Mouse (Mus musculus): Measurements from ENCODE around the gene Esam. TPM values are rescaled to one million over a fixed set of nuclear protein-coding genes. Genes with fewer than 3 reads are reported as not detected.
A peak's percentile ranks its signal among the peaks of the same experiment; 100 is the strongest.

The Esam gene
- polyA plus RNA-seq, 1 experiment from 2014 or later, result 152 TPM

GRCm38 (mm10) chr9:37496325-37496724, 31.6 kb upstream of the Esam start:
- H3K36me3 ChIP-seq (ENCODE audit: insufficient read depth), result peaks cover 10% of the 10 kb centered on the region; the same call in 1 of the 2 replicates
- peak overlapping the region; percentile 65 for H3K27ac ChIP-seq (ENCODE audit: low read depth)
- DNase-seq, result no peak

DNA sequence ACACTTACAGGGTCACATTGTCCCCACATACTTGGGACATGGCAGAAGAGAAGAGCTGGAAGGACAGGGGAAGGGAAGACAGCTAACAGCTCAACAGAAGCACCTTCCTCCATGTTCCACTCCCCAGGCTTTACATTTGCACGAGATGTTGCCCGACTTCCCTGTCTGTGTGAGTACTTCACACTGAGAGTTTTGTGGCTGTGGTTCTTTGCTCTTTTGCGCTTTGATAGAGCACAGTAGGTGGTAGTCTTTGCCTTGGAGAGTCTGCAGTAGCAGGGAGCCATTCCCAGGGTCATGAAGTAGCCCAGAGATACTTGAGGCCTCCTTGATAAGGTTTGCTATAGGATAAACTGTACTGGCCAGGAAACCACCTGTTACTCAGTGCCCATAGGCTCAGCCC, 27.7 kb upstream of the Esam start:
- ATAC-seq (ENCODE audit: insufficient read depth) (no peak), DNase-seq (no peak)
- TF ChIP-seq CTCF (IDR thresholded peaks at IDR 0.05; ENCODE audit: low read depth), result no peak
- no peak overlapping the region for H3K4me3 ChIP-seq (ENCODE audit: low read depth, low read length)
- H3K9me3 ChIP-seq (ENCODE audit: low read depth, low read length), result no peaks in the 10 kb centered on the region
- no peak overlapping the region for H3K9ac ChIP-seq
- WGBS, result 68% methylated on average over 3 of the region's 3 CpGs
- no peak overlapping the region for H3K27ac ChIP-seq (ENCODE audit: low read depth)
- H3K4me1 ChIP-seq (ENCODE audit: insufficient read depth), result peaks cover 4% of the 10 kb centered on the region; the same call in 1 of the 2 replicates
- H3K4me2 ChIP-seq, result no peak overlapping the region
- H3K27me3 ChIP-seq (ENCODE audit: insufficient read depth, low read length), result no peaks in the 10 kb centered on the region
- H3K36me3 ChIP-seq (ENCODE audit: insufficient read depth), result peaks cover 7% of the 10 kb centered on the region; the same call in 1 of the 2 replicates

More at GRCm38 (mm10) chr9:37496325-37496724, 31.6 kb upstream of the Esam start:
- no peaks in the 10 kb centered on the region for H3K9me3 ChIP-seq (ENCODE audit: low read depth, low read length)
- peaks cover 4% of the 10 kb centered on the region; the same call in 1 of the 2 replicates for H3K4me1 ChIP-seq (ENCODE audit: insufficient read depth)
- H3K4me2 ChIP-seq, result no peak overlapping the region
- no peak overlapping the region for H3K4me3 ChIP-seq (ENCODE audit: low read depth, low read length)
- H3K27me3 ChIP-seq (ENCODE audit: insufficient read depth, low read length), result no peaks in the 10 kb centered on the region
- peak; percentile 32 for ATAC-seq (ENCODE audit: insufficient read depth)
- TF ChIP-seq CTCF (IDR thresholded peaks at IDR 0.05; ENCODE audit: low read depth), result no peak
- H3K9ac ChIP-seq, result no peak overlapping the region

- Histone ChIP-seq H3K4me1 (ENCODE audit: insufficient read depth) (peaks cover 4% of the 10 kb centered on the region; the same call in 1 of the 2 replicates), H3K27me3 (ENCODE audit: insufficient read depth, low read length) (no peaks in the 10 kb centered on the region), H3K4me2 (no peak overlapping the region), H3K27ac (ENCODE audit: low read depth) (no peak overlapping the region), H3K36me3 (ENCODE audit: insufficient read depth) (0 out of 2 replicates have a peak, but pooled peaks cover 2% of the 10 kb centered on the region), H3K9ac (no peak overlapping the region), H3K9me3 (ENCODE audit: low read depth, low read length) (no peaks in the 10 kb centered on the region), H3K4me3 (ENCODE audit: low read depth, low read length) (no peak overlapping the region)
- TF ChIP-seq CTCF (IDR thresholded peaks at IDR 0.05; ENCODE audit: low read depth), result no peak
- DNase-seq, result no peak
- ATAC-seq (ENCODE audit: insufficient read depth), result no peak
- WGBS, result 89% methylated on average over 1 of the region's 1 CpGs
These were observed 26.7 kb upstream of the Esam start for GRCm38 (mm10) chr9:37501170-37501569.

DNA sequence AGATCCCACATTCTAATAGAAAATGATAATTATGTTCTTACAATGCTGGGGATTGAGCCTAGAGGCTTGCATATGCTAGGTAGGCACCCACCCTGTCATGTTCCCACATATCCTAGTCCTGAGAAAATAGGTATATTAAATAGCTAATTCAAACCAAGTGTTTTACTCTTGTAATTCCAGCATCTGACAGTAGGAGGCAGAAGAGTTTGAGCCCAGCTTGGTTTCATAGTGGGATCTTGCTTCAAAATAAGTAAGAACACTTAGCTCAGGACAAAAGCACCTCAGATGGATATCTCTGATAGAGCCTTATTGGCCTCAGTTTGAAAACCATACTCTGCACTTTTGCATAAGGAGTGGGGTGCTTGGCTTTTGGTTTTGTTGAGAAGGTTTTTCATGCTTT, 23.5 kb upstream of the Esam start:
- Histone ChIP-seq H3K4me1 (ENCODE audit: insufficient read depth) (no peaks in the 10 kb centered on the region), H3K9ac (no peak overlapping the region), H3K36me3 (ENCODE audit: insufficient read depth) (0 out of 2 replicates have a peak, but pooled peaks cover 2% of the 10 kb centered on the region), H3K27me3 (ENCODE audit: insufficient read depth, low read length) (no peaks in the 10 kb centered on the region), H3K4me2 (no peak overlapping the region), H3K9me3 (ENCODE audit: low read depth, low read length) (no peaks in the 10 kb centered on the region), H3K27ac (ENCODE audit: low read depth) (no peak overlapping the region), H3K4me3 (ENCODE audit: low read depth, low read length) (no peak overlapping the region)
- DNase-seq (no peak), ATAC-seq (ENCODE audit: insufficient read depth) (no peak)
- peak; percentile 36; the same call in 1 of the 2 replicates for TF ChIP-seq CTCF (IDR thresholded peaks at IDR 0.05; ENCODE audit: low read depth)

GRCm38 (mm10) chr9:37506023-37506422, 21.9 kb upstream of the Esam start:
- TF ChIP-seq CTCF (IDR thresholded peaks at IDR 0.05; ENCODE audit: low read depth), result no peak
- H3K4me1 ChIP-seq (ENCODE audit: insufficient read depth), result no peaks in the 10 kb centered on the region
- H3K9me3 ChIP-seq (ENCODE audit: low read depth, low read length), result no peaks in the 10 kb centered on the region
- no peaks in the 10 kb centered on the region for H3K36me3 ChIP-seq (ENCODE audit: insufficient read depth)
- H3K4me3 ChIP-seq (ENCODE audit: low read depth, low read length), result no peak overlapping the region
- H3K27ac ChIP-seq (ENCODE audit: low read depth), result no peak overlapping the region
- DNase-seq (no peak), ATAC-seq (ENCODE audit: insufficient read depth) (no peak)
- WGBS, result 38% methylated on average over 1 of the region's 1 CpGs
- no peak overlapping the region for H3K4me2 ChIP-seq
- no peak overlapping the region for H3K9ac ChIP-seq
- H3K27me3 ChIP-seq (ENCODE audit: insufficient read depth, low read length), result no peaks in the 10 kb centered on the region

DNA sequence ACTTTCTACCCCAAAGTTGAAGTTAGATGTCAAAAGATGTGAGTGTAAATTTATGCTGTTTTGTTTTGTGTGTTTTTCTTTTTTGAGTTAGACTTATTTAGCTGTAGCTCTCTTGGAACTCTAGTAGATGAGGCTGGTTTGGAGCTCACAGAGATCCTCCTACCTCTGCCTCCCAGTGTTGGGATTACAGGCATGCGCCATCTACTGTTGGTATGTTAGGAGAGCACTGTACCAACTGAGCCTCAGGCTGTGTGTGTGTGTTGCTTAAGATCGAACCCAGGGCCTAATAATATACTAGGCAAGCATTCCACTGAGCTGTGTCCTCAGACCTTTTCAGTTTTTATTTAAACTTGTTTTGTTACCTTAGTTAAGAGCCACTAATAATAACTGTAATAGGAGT, 15.8 kb upstream of the Esam start:
- no peak for DNase-seq
- TF ChIP-seq CTCF (IDR thresholded peaks at IDR 0.05; ENCODE audit: low read depth), result peak; percentile 21; the same call in 1 of the 2 replicates

GRCm38 (mm10) chr9:37514456-37514855, 13.4 kb upstream of the Esam start:
- no peaks in the 10 kb centered on the region for H3K4me1 ChIP-seq (ENCODE audit: insufficient read depth)
- no peaks in the 10 kb centered on the region for H3K9me3 ChIP-seq (ENCODE audit: low read depth, low read length)
- WGBS, result 52% methylated on average over 3 of the region's 3 CpGs
- H3K4me3 ChIP-seq (ENCODE audit: low read depth, low read length), result no peak overlapping the region
- H3K4me2 ChIP-seq, result no peak overlapping the region
- no peak overlapping the region for H3K27ac ChIP-seq (ENCODE audit: low read depth)
- peak; percentile 17 for DNase-seq
- H3K27me3 ChIP-seq (ENCODE audit: insufficient read depth, low read length), result no peaks in the 10 kb centered on the region
- ATAC-seq (ENCODE audit: insufficient read depth), result no peak
- no peak for TF ChIP-seq CTCF (IDR thresholded peaks at IDR 0.05; ENCODE audit: low read depth)
- H3K9ac ChIP-seq, result no peak overlapping the region
- H3K36me3 ChIP-seq (ENCODE audit: insufficient read depth), result peaks cover 9% of the 10 kb centered on the region

More for the DNA sequence above, 15.8 kb upstream of the Esam start:
- no peak for ATAC-seq (ENCODE audit: insufficient read depth)
- H3K27ac ChIP-seq (ENCODE audit: low read depth), result no peak overlapping the region
- no peak overlapping the region for H3K4me2 ChIP-seq
- no peaks in the 10 kb centered on the region for H3K27me3 ChIP-seq (ENCODE audit: insufficient read depth, low read length)
- H3K9ac ChIP-seq, result no peak overlapping the region
- H3K9me3 ChIP-seq (ENCODE audit: low read depth, low read length), result no peaks in the 10 kb centered on the region
- no peak overlapping the region for H3K4me3 ChIP-seq (ENCODE audit: low read depth, low read length)
- no peaks in the 10 kb centered on the region for H3K36me3 ChIP-seq (ENCODE audit: insufficient read depth)
- 94% methylated on average over 2 of the region's 2 CpGs for WGBS
- no peaks in the 10 kb centered on the region for H3K4me1 ChIP-seq (ENCODE audit: insufficient read depth)

- H3K36me3 ChIP-seq (ENCODE audit: insufficient read depth), result peaks cover 27% of the 10 kb centered on the region
- H3K27me3 ChIP-seq (ENCODE audit: insufficient read depth, low read length), result no peaks in the 10 kb centered on the region
- DNase-seq (no peak), ATAC-seq (ENCODE audit: insufficient read depth) (no peak)
- WGBS, result 68% methylated on average over 1 of the region's 1 CpGs
- H3K9me3 ChIP-seq (ENCODE audit: low read depth, low read length), result no peaks in the 10 kb centered on the region
- H3K4me1 ChIP-seq (ENCODE audit: insufficient read depth), result no peaks in the 10 kb centered on the region
- no peak overlapping the region for H3K27ac ChIP-seq (ENCODE audit: low read depth)
- H3K9ac ChIP-seq, result no peak overlapping the region
- H3K4me2 ChIP-seq, result no peak overlapping the region
- no peak overlapping the region for H3K4me3 ChIP-seq (ENCODE audit: low read depth, low read length)
- TF ChIP-seq CTCF (IDR thresholded peaks at IDR 0.05; ENCODE audit: low read depth), result no peak
These were observed 10.4 kb upstream of the Esam start for GRCm38 (mm10) chr9:37517467-37517866.
